Mouse (Mus musculus): ENCODE results near the gene Cep170b.
A peak's percentile ranks its signal among the peaks of the same experiment; 100 is the strongest.

Gene Cep170b

DNA sequence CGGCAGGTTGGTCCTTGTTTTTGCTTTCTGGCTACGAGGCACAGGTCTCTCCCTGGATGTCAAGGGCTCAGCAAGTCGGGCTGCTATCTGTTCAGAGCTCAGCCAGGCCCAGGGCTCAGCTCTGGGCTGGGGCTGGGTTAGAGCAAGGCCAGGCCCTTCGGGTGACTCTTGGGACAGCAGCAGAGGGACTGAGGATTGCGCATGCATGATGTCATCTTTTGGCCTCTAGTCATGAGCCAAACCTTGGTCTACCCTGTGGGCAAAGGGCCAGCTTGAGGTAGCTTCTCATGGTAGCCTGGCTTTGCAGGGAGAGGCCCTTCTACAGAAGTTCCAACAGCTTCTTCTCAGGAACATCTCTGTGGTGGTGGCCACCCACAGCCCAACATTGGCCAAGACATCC lies 43.9 kb downstream of the Cep170b start:
- no peak for DNase-seq (ENCODE audit: low read depth)

DNA sequence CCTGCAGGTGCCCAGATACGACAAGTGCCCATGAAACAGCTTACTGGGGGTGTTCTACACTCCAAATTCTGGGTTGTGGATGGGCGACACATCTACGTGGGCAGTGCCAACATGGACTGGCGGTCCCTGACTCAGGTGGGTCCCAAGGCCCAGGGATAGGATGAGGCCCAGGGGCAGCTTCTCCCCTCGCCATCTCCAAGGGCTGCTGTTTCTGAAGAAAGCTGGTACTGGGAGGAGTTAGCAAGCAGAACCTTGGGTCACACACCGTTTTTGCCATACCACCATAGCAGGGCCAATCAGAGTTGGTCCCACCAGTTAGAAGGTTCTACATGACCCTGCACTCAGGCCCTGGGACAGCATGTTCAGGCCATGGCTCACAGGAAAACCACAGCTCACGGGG lies 44.7 kb downstream of the Cep170b start:
- no peak for DNase-seq (ENCODE audit: low read depth)

DNA sequence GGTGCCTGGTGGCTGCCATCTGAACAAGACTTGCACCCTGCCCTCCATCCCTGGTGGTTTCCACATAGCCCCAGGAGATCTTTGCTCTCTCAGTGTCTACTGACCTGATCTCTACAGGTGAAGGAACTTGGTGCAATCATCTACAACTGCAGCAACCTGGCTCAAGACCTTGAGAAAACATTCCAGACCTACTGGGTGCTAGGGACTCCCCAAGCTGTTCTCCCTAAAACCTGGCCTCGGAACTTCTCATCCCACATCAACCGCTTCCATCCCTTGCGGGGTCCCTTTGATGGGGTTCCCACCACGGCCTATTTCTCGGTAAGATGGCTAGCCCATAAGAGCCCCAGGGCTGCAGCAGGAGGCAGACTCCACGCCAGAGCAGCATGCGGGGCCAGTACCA lies 46.3 kb downstream of the Cep170b start:
- DNase-seq (ENCODE audit: low read depth), result no peak

DNA sequence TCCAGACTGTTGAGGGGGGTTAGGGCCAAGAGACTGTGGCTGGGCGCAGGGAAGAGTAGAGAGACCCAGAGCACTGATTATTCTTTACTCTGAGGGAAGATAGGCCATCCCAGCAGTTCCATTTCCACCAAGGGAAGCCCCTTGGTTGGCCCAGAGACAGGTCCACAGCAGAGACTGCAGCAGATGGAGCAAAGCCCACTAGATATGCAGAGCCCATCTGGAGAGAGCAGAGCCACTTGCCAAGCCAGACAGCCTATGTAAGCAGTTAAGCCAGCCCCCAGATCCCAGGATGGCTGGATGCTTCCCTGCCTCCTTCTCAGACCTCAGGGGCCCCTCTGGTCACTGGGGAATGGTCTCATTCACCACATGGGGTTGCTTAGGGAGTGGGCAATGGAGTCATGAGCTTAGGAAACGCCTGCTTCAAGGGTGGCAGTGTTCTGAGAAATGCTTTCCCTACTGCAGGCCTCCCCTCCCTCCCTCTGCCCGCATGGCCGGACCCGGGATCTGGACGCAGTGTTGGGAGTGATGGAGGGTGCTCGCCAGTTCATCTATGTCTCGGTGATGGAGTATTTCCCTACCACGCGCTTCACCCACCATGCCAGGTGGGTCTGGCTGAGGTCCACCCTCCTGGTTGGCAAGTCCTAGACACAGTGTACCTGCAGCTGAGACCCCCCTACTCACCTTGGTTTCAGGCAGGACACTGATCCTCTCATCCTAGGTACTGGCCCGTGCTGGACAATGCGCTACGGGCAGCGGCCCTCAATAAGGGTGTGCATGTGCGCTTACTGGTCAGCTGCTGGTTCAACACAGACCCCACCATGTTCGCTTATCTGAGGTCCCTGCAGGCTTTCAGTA lies 47.0 kb downstream of the Cep170b start:
- DNase-seq (ENCODE audit: low read depth), result no peak

DNA sequence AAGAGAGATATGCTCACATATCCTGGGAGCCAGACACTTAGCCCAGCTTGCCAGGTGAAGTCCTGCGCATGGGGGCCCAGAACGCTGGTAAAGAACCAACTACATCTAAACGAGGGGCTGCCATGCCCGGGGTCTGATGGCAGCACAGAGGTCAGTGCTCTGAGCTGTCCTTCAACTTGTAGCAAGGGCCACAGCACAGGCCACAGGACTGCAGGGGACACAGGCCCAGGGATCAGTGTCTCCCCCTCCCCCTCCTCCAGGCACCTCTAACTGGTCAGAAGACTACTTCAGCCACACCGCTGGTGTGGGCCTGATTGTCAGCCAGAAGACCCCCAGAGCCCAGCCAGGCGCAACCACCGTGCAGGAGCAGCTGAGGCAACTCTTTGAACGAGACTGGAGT lies 47.9 kb downstream of the Cep170b start:
- no peak for DNase-seq (ENCODE audit: low read depth)

DNA sequence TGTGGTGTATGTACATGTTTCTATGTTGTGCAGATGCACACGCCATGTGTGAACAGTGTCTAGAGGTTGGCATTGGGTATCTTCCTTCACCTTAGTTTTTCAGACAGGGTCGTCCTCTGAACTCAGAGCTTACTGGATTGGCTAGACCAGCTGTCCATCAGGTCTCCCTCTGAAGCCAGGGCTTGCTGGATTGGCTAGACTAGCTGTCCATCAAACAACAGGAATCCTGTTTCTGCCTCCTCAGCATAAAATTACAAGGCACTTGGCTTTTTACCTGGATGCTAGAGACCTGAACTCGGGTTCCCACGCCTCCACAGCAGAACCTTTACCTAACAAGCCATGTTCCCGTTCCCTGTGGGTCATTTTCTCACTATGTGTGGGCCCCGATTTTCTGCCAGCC lies 48.8 kb downstream of the Cep170b start:
- DNase-seq (ENCODE audit: low read depth), result peak; percentile 67

DNA sequence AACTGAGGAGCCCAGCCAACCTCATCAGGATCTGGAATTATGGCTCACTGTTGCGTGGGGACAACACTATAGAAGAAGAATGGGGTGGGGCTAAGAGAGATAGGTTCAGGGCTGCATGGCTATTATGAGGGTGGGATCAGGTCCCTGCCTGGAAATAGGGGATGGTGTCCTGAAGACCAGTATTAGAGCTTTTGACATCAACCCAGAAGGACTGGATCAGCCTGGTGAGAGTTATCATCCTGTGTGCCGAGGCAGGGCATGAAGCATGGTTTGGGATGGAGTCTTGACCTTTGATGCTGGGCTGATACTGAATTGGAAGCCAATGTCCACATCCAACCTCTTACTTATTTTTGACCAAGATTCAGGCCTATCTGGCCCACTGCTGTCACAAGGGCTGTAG lies 49.5 kb downstream of the Cep170b start:
- DNase-seq (ENCODE audit: low read depth), result no peak

DNA sequence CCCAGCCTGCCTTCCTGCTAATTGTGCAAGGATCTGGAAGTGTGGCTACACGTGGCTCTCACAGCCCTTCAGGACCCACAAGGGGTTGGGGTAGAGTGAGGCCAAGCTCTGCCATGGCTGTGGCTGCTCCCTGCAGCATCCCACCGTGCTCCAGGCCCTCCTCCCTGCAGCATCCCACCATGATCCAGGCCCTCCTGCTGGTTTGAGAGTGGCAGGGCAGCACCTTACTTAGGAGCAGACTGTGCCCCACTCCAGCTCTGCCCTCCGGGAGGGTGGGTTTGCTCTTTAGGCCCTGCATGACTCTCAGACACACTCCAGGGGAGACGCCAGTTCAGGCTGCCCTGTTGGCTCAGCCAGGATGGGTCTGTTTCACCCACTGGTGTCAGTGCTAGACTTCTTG lies 50.1 kb downstream of the Cep170b start:
- no peak for DNase-seq (ENCODE audit: low read depth)

DNA sequence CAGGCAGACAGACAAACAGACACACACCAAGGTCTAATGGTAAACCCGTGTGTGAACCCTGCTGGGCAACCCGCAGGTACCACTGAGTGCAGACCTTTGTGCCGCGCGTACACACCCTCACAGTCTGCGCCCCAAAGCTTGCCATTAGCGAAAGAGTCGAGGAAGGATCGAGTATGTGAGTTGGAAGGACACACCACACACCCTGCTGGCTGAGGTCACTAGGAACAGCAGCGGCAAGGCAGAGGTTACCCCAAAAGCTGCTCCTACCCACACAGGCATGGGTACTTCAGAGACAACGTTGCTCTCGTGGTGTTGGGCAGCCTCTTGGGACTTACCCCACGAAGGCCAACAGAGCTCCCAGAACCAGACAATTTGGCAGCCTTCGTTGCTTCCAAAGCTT lies 52.1 kb downstream of the Cep170b start:
- DNase-seq (ENCODE audit: low read depth), result no peak

DNA sequence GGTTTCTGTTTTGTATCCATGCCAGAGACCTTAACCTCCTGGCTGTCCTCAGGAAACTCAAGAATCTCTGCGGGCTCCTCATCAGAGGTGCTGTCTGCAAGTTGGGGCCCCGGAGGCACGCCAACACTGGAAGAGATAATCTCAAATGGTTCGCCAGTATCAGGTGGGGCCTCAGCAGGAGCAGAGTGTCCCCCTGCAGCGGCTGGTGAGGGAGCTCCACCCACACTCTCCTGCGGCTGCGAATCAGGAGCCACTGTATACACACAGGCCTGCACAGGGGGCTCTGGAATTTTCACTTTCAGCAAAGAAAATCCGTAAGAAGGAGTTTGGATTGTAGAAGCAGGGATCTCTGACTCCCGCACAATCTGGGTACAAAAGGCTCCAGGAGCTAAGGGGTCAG lies 53.1 kb downstream of the Cep170b start:
- DNase-seq (ENCODE audit: low read depth), result no peak

DNA sequence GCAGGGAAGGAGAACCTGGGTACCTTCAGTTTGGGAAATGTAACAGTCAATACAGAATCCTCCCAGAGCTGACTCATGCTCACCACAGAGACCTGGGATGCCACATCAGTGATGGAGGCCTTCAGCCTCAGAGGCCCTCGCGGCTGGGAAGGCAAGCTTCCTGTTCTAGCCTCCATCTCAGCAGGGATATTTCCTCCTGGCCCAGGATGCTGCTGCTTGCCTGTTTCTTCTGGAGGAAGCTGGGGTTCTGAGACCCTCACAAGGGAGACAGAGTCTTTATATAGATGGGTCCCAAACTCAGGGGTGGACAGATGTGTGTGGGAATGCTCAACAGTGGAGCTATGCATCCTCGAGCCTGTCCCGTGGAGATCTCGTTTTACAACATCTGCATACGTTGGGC lies 53.8 kb downstream of the Cep170b start:
- no peak for DNase-seq (ENCODE audit: low read depth)

DNA sequence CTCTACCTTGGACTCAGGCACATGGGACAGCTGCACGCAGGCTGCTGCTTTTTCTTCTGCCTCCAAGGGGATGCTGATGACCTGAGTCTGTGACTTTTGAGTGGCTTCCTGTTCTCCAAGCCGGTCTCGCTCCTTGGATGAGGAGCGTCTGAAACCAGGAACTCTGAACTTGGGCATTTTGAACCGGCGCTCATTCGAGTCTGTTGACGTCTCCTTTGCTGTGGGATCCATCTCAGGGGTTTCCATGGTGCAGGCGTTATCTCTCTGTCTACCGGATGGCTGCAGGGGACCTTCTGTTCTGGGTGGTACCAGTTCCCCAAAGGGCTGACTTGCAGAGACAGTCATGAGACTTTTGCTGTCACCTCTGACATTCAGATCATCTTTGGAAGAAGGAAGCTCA lies 54.2 kb downstream of the Cep170b start:
- no peak for DNase-seq (ENCODE audit: low read depth)

DNA sequence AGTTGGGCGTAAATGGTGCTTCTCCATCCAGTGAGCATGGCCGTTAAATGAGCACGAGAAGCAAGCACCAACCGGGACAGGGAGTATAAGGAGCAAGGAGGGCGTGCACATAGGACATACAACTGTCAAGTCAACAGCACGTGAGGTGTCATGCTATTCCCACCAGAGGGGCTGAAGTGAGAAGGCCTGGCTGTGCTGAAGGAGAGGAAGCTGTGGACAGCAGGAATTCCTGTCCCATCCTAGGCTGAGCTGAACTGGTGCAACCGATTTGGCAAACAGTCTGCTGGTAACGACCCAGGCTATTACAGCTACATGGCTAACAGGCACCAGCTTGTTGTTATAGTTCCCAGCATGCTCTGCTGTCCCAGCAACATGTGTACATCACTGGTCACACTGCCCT lies 70.8 kb downstream of the Cep170b start:
- DNase-seq (ENCODE audit: low read depth), result no peak

DNA sequence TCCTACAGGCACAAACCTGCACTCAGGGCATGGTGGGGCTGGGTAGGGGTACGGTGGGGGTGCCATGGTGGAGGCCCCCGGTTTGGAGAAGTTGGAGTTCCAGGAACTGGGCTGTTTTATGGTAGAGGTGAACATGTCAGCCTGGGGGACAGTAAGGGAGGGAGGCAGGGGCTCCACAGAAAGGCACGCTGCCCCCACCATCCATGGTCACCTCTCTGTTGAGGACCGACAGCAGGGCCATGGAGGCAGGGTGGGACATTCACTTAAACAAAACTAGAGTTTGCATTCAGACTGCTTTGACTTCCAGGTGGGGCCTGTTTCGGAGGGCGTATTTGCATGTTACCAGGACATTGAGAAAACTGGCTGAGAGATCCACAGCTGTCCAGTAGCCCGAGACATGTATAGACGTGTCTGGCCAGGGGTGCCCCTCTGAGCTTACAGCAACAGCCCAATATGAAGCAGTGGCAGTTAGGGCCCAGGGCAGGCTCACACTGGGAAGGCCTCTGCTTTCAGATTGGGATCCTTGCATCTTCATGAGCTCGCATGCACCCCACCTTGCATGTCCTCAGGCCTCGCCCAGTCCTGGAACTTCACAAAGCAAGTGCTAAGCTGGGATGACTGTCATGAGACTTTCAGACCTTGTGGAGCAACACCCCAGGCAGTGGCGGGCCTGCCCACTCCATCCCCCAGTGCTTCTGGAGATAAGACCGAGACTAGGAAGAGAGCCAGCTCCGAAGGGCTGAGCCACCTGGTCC lies 73.5 kb downstream of the Cep170b start:
- peak; percentile 94 for DNase-seq (ENCODE audit: low read depth)

DNA sequence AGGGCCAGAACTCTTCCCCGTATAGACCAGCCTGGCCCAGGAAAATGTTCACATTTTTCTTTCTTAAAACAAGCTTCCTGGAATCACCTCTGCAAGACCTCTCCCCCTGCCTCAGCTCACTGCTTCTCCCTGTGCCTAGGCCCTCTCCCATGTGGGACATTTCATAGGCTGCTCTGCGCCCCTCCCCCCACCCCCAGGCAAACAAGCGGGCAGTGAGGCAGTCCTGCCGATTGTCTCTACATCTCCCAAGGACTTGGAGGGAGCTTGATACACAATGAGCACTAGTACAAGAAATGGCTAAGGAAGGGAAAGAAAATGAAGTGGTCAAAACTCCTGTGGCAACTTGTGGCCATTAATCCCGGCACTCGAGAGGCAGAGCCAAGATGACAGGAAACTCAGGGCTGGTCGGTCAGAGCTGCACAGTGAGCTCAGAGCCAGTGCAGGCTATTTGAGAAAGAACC lies 74.1 kb downstream of the Cep170b start:
- DNase-seq (ENCODE audit: low read depth), result no peak

DNA sequence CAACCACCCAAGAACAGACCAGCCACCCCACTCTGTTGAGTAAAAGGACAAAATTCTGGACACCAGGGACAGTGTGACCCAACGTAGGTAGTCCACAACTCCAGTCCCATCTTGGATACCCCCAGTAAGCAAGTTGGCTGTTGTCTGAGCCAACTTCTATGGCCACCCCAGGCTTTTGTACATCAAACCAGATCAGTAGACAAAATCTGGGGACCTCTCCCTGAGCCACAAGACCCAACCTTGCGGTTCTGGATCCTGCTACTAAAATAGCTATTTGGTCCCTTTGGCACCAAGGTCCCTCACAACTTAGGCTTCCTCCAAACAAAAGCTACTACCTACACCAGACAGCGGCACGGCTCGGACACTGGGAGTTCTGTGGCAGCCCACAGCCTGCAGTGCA lies 74.7 kb downstream of the Cep170b start:
- DNase-seq (ENCODE audit: low read depth), result no peak

DNA sequence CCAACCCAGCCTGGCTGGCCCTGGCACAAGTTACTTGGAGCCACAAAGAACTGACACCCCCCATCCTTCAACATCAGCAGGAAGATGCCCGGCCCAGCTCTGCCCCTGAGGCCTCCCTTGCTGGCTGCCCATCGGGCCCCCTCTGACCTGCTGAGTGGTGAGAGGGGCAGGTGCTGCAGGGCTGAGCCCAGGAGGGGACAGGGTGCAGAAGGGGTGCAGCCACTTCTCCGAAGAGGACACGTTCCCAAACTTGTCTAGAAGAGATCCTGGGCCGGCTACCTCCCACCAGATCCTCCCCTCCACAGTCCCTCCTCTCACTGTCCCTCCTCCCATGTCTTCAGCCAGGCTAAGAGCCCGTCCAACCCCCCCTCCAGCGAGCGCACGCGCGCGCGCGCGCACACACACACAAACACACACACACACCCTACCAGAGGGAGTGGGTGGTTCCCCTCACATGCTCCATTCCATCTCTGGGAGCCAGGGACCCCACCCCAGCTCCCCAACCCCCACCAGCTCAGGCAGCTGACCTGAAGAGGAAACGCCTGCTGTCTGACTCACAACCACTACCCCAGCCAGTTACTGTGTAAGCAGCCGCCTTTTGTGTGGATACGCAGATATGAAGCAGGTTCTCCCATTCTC lies 75.3 kb downstream of the Cep170b start:
- peak; percentile 95 for DNase-seq (ENCODE audit: low read depth)

All from NIH3T3 (cell line).